Mouse (Mus musculus) midbrain, postnatal 0 days (tissue): ENCODE measurements around the gene Tox4. TPM values are rescaled to one million over a fixed set of nuclear protein-coding genes. Genes with fewer than 3 reads are reported as not detected.
A peak's percentile ranks its signal among the peaks of the same experiment; 100 is the strongest.

Experiments used
- ATAC-seq: fragments of 200-750 bp; cut with Nextera tagmentation; 2 replicates; pipeline ENCODE4 v1.8.0; 2017; ENCODE audit warnings: moderate number of reproducible peaks, mild to moderate bottlenecking, moderate TSS enrichment, moderate library complexity; ENCODE audit not compliant: low FRiP score
- DNase-seq: peaks from one replicate; pipeline ENCODE4 v3.0.0-alpha.2; 2015; ENCODE audit warnings: low spot score
- H3K27ac ChIP-seq: fragments of 300-500 bp; sonication (generic); 2 replicates; pipeline ENCODE4 v1.5.1; 2014; ENCODE audit warnings: low read depth, mild to moderate bottlenecking, low read length, mixed read lengths
- H3K27me3 ChIP-seq: fragments of 300-500 bp; sonication (generic); 2 replicates; pipeline ENCODE4 v1.6.1; 2014; ENCODE audit warnings: low read length, control low read depth, mixed read lengths; ENCODE audit not compliant: insufficient read depth
- H3K36me3 ChIP-seq: fragments of 300-500 bp; sonication (generic); 2 replicates; pipeline ENCODE4 v1.6.1; 2014; ENCODE audit warnings: low read length, control low read depth, mixed read lengths; ENCODE audit not compliant: insufficient read depth
- H3K4me1 ChIP-seq: fragments of 300-500 bp; sonication (generic); 2 replicates; pipeline ENCODE4 v1.6.1; 2014; ENCODE audit warnings: mild to moderate bottlenecking, control low read depth, antibody characterized with exemption, low read length, mixed read lengths; ENCODE audit not compliant: insufficient read depth
- H3K4me2 ChIP-seq: fragments of 300-500 bp; sonication (generic); 2 replicates; pipeline ENCODE4 v1.6.1; 2014; ENCODE audit warnings: low read depth, mild to moderate bottlenecking, low read length, mixed read lengths; ENCODE audit not compliant: poor library complexity, severe bottlenecking
- H3K4me3 ChIP-seq: fragments of 300-500 bp; sonication (generic); 2 replicates; pipeline ENCODE4 v1.5.1; 2014; ENCODE audit warnings: low read depth, mild to moderate bottlenecking, low read length, moderate library complexity
- H3K9ac ChIP-seq: fragments of 300-500 bp; sonication (generic); replicated peaks from 2 replicates; pipeline ENCODE4 v1.6.1; 2014; ENCODE audit warnings: mild to moderate bottlenecking, low read length, moderate library complexity, mixed read lengths; ENCODE audit not compliant: poor library complexity, severe bottlenecking
- H3K9me3 ChIP-seq: fragments of 300-500 bp; sonication (generic); 2 replicates; pipeline ENCODE4 v1.6.1; 2016; ENCODE audit warnings: low read length, control low read depth
- CTCF ChIP-seq: IDR thresholded peaks from 2 replicates; pipeline ENCODE4 v1.5.1; 2016; ENCODE audit warnings: antibody characterized with exemption, mild to moderate bottlenecking
- WGBS: fragments of 180-500 bp; shearing (Covaris S2); extraction: QIAGEN DNeasy Blood & Tissue Kit; methylation state at CpG from one replicate; pipeline ENCODE4 v1.1.7; 2014; 5-methylcytosine and 5-hydroxymethylcytosine counted together
- polyA plus RNA-seq: library from polyadenylated mRNA; unstranded; fragments of >200 nt; fragmentation: Nextera tagmentation; extraction: Ambion mirVana; gene quantifications from 2 replicates; pipeline ENCODE4 v1.2.1, GENCODE M21; 2015
- total RNA-seq: library from RNA; depleted of rRNA; stranded (reverse); fragments of >200 nt; gene quantifications from 2 replicates; pipeline ENCODE4 v1.2.3, GENCODE M21; 2014

Gene Tox4
- total and polyA plus RNA-seq, 2 experiments from 2014 or later, result 47.7 to 58.5 TPM

- no peak overlapping the region for H3K27ac ChIP-seq
- WGBS, result 80% methylated on average over 4 of the region's 4 CpGs
- no peak for DNase-seq
- no peak for TF ChIP-seq CTCF
- H3K36me3 ChIP-seq, result no peaks in the 10 kb centered on the region
- no peak overlapping the region for H3K9ac ChIP-seq
- H3K9me3 ChIP-seq, result no peaks in the 10 kb centered on the region
- H3K4me1 ChIP-seq, result no peaks in the 10 kb centered on the region; the same call in 1 of the 2 replicates
- no peaks in the 10 kb centered on the region for H3K27me3 ChIP-seq
- H3K4me3 ChIP-seq, result no peak overlapping the region
- ATAC-seq, result no peak
- H3K4me2 ChIP-seq, result no peak overlapping the region
Measured at GRCm38 (mm10) chr14:52246129-52246528, 32.8 kb upstream of the Tox4 start.

- no peak for ATAC-seq
- no peaks in the 10 kb centered on the region; the same call in none of the 2 replicates for H3K36me3 ChIP-seq
- H3K9ac ChIP-seq, result peak overlapping the region; percentile 84
- TF ChIP-seq CTCF, result no peak
- peak; percentile 37 for DNase-seq
- H3K4me3 ChIP-seq, result peak overlapping the region; percentile 91
- peak overlapping the region; percentile 67 for H3K4me2 ChIP-seq
- H3K27ac ChIP-seq, result peak overlapping the region; percentile 92
- WGBS, result 7% methylated on average over 18 of the region's 18 CpGs
- no peaks in the 10 kb centered on the region for H3K9me3 ChIP-seq
- no peaks in the 10 kb centered on the region for H3K27me3 ChIP-seq
- peaks cover 10% of the 10 kb centered on the region for H3K4me1 ChIP-seq
Measured at GRCm38 (mm10) chr14:52256311-52257175, 22.4 kb upstream of the Tox4 start.

GRCm38 (mm10) chr14:52257484-52258213 lies 21.3 kb upstream of the Tox4 start, which contains the start of gene Chd8:
Chd8 (minus strand) TSS chr14:52257780.
- peak within 1 kb of the TSS; percentile 67 for H3K4me2 ChIP-seq
- H3K27ac ChIP-seq, result peak within 1 kb of the TSS; percentile 92
- peaks cover 10% of the 10 kb centered on the region for H3K4me1 ChIP-seq
- H3K4me3 ChIP-seq, result peak within 1 kb of the TSS; percentile 91
- H3K9ac ChIP-seq, result peak within 1 kb of the TSS; percentile 84
- WGBS, result 0% methylated on average over 53 of the region's 54 CpGs
- peak; percentile 86 for TF ChIP-seq CTCF
- peaks cover 9% of the 10 kb centered on the region for H3K36me3 ChIP-seq
- H3K9me3 ChIP-seq, result no peaks in the 10 kb centered on the region
- DNase-seq (peak; percentile 98), ATAC-seq (peak; percentile 100)
- no peaks in the 10 kb centered on the region for H3K27me3 ChIP-seq

GRCm38 (mm10) chr14:52272781-52273180 lies 6.2 kb upstream of the Tox4 start:
- no peak for DNase-seq
- Histone ChIP-seq H3K9me3 (no peaks in the 10 kb centered on the region), H3K27me3 (no peaks in the 10 kb centered on the region), H3K9ac (no peak overlapping the region), H3K4me3 (no peak overlapping the region), H3K36me3 (peaks cover 17% of the 10 kb centered on the region; the same call in 1 of the 2 replicates), H3K27ac (no peak overlapping the region), H3K4me2 (no peak overlapping the region), H3K4me1 (no peaks in the 10 kb centered on the region)
- 79% methylated on average over 3 of the region's 3 CpGs for WGBS
- TF ChIP-seq CTCF, result no peak
- no peak for ATAC-seq

GRCm38 (mm10) chr14:52277210-52277609 lies 1.7 kb upstream of the Tox4 start:
- no peak for TF ChIP-seq CTCF
- no peak overlapping the region for H3K4me3 ChIP-seq

More at GRCm38 (mm10) chr14:52277210-52277609, 1.7 kb upstream of the Tox4 start:
- DNase-seq (no peak), ATAC-seq (no peak)
- H3K27ac ChIP-seq, result no peak overlapping the region
- no peaks in the 10 kb centered on the region for H3K27me3 ChIP-seq
- 92% methylated on average over 4 of the region's 4 CpGs for WGBS
- no peak overlapping the region for H3K4me2 ChIP-seq
- H3K9ac ChIP-seq, result no peak overlapping the region
- peaks cover 12% of the 10 kb centered on the region; the same call in 1 of the 2 replicates for H3K36me3 ChIP-seq
- no peaks in the 10 kb centered on the region; the same call in 1 of the 2 replicates for H3K4me1 ChIP-seq
- no peaks in the 10 kb centered on the region for H3K9me3 ChIP-seq
